Mouse (Mus musculus): Measurements from ENCODE around the gene Tmem126a.

- TF ChIP-seq GATA1 (IDR thresholded peaks at IDR 0.05; ENCODE audit: low read length) (no peak), TAL1 (IDR thresholded peaks at IDR 0.05; ENCODE audit: low read length) (no peak)
Observed at GRCm38 (mm10) chr7:90409934-90410333, 47.1 kb downstream of the Tmem126a start.
